Mouse (Mus musculus) left cerebral cortex, postnatal 36 days (tissue): Measurements from ENCODE around the gene Mrps18a. TPM values are rescaled to one million over a fixed set of nuclear protein-coding genes. Genes with fewer than 3 reads are reported as not detected.

Experiments used
- DNase-seq, 2 experiments: peaks; one replicate each; pipeline ENCODE4 v3.0.0; 2021 to 2022; ENCODE audit warnings: low spot score in 2 of 2, mixed read lengths in 1 of 2
- intact Hi-C: fragments of 180-260 bp; cut with DNase I; formaldehyde crosslinking; loops from one replicate; pipeline ENCODE4 v1.15.1; 2025
- total RNA-seq, 2 experiments: library from RNA; stranded (reverse); gene quantifications; 2 replicates each; pipeline ENCODE4 v1.2.3; 2021

Gene Mrps18a
- total RNA-seq, 2 experiments from 2014 or later = 84.1 to 88.9 TPM

GRCm38 (mm10) chr17:46091899-46092298 lies 18.9 kb upstream of the Mrps18a start:
- intact Hi-C loops = no loop called here
- DNase-seq = no peak

- DNase-seq = no peak
- intact Hi-C loops = no loop called here
Measured at GRCm38 (mm10) chr17:46098525-46098924, 12.3 kb upstream of the Mrps18a start.

- intact Hi-C loops = no loop called here
- no peak for DNase-seq
Measured at GRCm38 (mm10) chr17:46101906-46102305, 8.9 kb upstream of the Mrps18a start.

GRCm38 (mm10) chr17:46102608-46103159 lies 8.1 kb upstream of the Mrps18a start:
- no peak for DNase-seq
- intact Hi-C loops = no loop called here

- intact Hi-C loops = no loop called here
- no peak for DNase-seq
Measured at GRCm38 (mm10) chr17:46104487-46104886, 6.3 kb upstream of the Mrps18a start.

- DNase-seq = no peak
- intact Hi-C loops = no loop called here
Measured at GRCm38 (mm10) chr17:46108286-46108685, 2.5 kb upstream of the Mrps18a start.

- DNase-seq = no peak
- intact Hi-C loops = no loop called here
Measured at GRCm38 (mm10) chr17:46115489-46115888, 4.7 kb downstream of the Mrps18a start.

GRCm38 (mm10) chr17:46116138-46116537 lies 5.4 kb downstream of the Mrps18a start:
- intact Hi-C loops = no loop called here
- no peak for DNase-seq

GRCm38 (mm10) chr17:46116881-46117280 lies 6.1 kb downstream of the Mrps18a start:
- intact Hi-C loops = no loop called here
- DNase-seq = no peak

- no peak for DNase-seq
- intact Hi-C loops = no loop called here
Measured at GRCm38 (mm10) chr17:46117623-46118422, 7.0 kb downstream of the Mrps18a start.

GRCm38 (mm10) chr17:46118423-46118850 lies 7.7 kb downstream of the Mrps18a start:
- no peak for DNase-seq
- intact Hi-C loops = no loop called here

- DNase-seq = peak; percentile 43 to 64
- intact Hi-C loops = no loop called here
Measured at GRCm38 (mm10) chr17:46119641-46120040, 8.9 kb downstream of the Mrps18a start.

- no peak for DNase-seq
- intact Hi-C loops = no loop called here
Measured at GRCm38 (mm10) chr17:46122791-46123190, 12.0 kb downstream of the Mrps18a start.

- no peak for DNase-seq
- intact Hi-C loops = no loop called here
Measured at GRCm38 (mm10) chr17:46123285-46123684, 12.5 kb downstream of the Mrps18a start.

- no peak for DNase-seq
- intact Hi-C loops = no loop called here
Measured at GRCm38 (mm10) chr17:46123953-46124700, 13.3 kb downstream of the Mrps18a start.

- intact Hi-C loops = no loop called here
Measured at GRCm38 (mm10) chr17:46126608-46127007, 15.8 kb downstream of the Mrps18a start.

GRCm38 (mm10) chr17:46127814-46128493 lies 17.2 kb downstream of the Mrps18a start:
- DNase-seq = no peak
- intact Hi-C loops = no loop called here

More at GRCm38 (mm10) chr17:46126608-46127007, 15.8 kb downstream of the Mrps18a start:
- DNase-seq = no peak

- DNase-seq = no peak
Measured at GRCm38 (mm10) chr17:46129741-46130498, 19.1 kb downstream of the Mrps18a start.

GRCm38 (mm10) chr17:46132058-46132718 lies 21.4 kb downstream of the Mrps18a start:
- intact Hi-C loops = loop anchor here (1.0 to 5.0 kb wide), 2 partner anchors 100 to 401 kb away; partner anchors contain the start of gene Vegfa
- peak; percentile 56 to 62 for DNase-seq

More at GRCm38 (mm10) chr17:46129741-46130498, 19.1 kb downstream of the Mrps18a start:
- intact Hi-C loops = loop anchor here (5.0 kb wide), 1 partner anchor 98 kb away; the partner anchor contains the start of gene Vegfa
